In genomic region chr4:21986857-21987256, GRCm38 (mm10) we compare ENCODE assay signal across 21 mouse cellular contexts. TPM values are rescaled to one million over a fixed set of nuclear protein-coding genes. Genes with fewer than 3 reads are reported as not detected.
"Had no signal": no experiment of that assay in that cellular context is flagged by ENCODE, and none has a peak within 500 bp of the region (broad histone marks: within the 10 kb centered on the region; RNA-seq: fewer than 3 reads in every experiment).

No protein-coding gene starts in this region.

- H3K9ac ChIP-seq: limb, embryonic 12.5 days; limb, embryonic 15.5 days; liver, embryonic 14.5 days; liver, postnatal 0 days; lung, embryonic 14.5 days; midbrain, embryonic 12.5 days; neural tube, embryonic 13.5 days had no signal

- DNase-seq: kidney, adult 9 months; kidney, postnatal 14 days; kidney, postnatal 4 days; layer of hippocampus, adult 9-11 months; left cerebral cortex, postnatal 4 days; liver, postnatal 0 days; lung, embryonic 14.5 days; thymus, adult 18-20 months; thymus, postnatal 36 days had no signal

- H3K27ac ChIP-seq: limb, embryonic 12.5 days; limb, embryonic 15.5 days; liver, embryonic 14.5 days; macrophage; midbrain, embryonic 12.5 days; neural tube, embryonic 13.5 days had no signal

- H3K4me3 ChIP-seq: limb, embryonic 12.5 days; limb, embryonic 15.5 days; midbrain, embryonic 12.5 days; myocyte; neural tube, embryonic 13.5 days had no signal

- H3K4me2 ChIP-seq: limb, embryonic 12.5 days; limb, embryonic 15.5 days; liver, embryonic 11.5 days; lung, embryonic 14.5 days; midbrain, embryonic 12.5 days; neural tube, embryonic 13.5 days had no signal

- H3K4me1 ChIP-seq: limb, embryonic 12.5 days; limb, embryonic 15.5 days; midbrain, embryonic 12.5 days; neural tube, embryonic 13.5 days had no signal

- ATAC-seq: liver, postnatal 0 days; lung, postnatal 0 days; midbrain, embryonic 16.5 days had no signal

- H3K27me3 ChIP-seq: limb, embryonic 12.5 days; limb, embryonic 15.5 days; midbrain, embryonic 12.5 days; neural tube, embryonic 13.5 days had no signal

- H3K9me3 ChIP-seq: limb, embryonic 12.5 days; limb, embryonic 15.5 days; midbrain, embryonic 12.5 days; neural tube, embryonic 13.5 days had no signal

RNA-seq across cellular contexts. Expression of gene Faxc, which starts 55.7 kb away (rescaled TPM):
- total RNA-seq: monocyte, adult 5-6 weeks; neutrophil, adult 5-6 weeks had no signal
- polyA plus RNA-seq: liver, postnatal 0 days; macrophage had no signal
